Mouse (Mus musculus) ES-E14 (cell line): ENCODE data around the gene Slc35e1.

Source experiments
- CHD2 ChIP-seq: IDR thresholded peaks from 2 replicates; pipeline ENCODE4 v1.6.1; 2014; ENCODE audit warnings: mild to moderate bottlenecking, low read depth, low read length, inconsistent platforms
- HCFC1 ChIP-seq: IDR thresholded peaks from 2 replicates; pipeline ENCODE4 v1.6.1; 2012; ENCODE audit warnings: low read length, inconsistent platforms, borderline replicate concordance; ENCODE audit not compliant: insufficient read depth

GRCm38 (mm10) chr8:72497911-72498310 lies 5.5 kb upstream of the Slc35e1 start:
- TF ChIP-seq HCFC1 (no peak), CHD2 (no peak)
